Mouse (Mus musculus) thymus, adult 2 months (tissue): ENCODE data around the gene Brpf1. TPM values are rescaled to one million over a fixed set of nuclear protein-coding genes. Genes with fewer than 3 reads are reported as not detected.

Experiments used
- DNase-seq: peaks from one replicate; pipeline ENCODE4 v3.0.0; 2021
- H3K27ac ChIP-seq: fragments of 200-500 bp; 2 replicates; pipeline ENCODE4 v1.5.1; 2012; ENCODE audit warnings: low read length, control low read depth; ENCODE audit not compliant: control insufficient read depth, insufficient read depth
- H3K27me3 ChIP-seq: fragments of 200-500 bp; 2 replicates; pipeline ENCODE4 v1.6.1; 2012; ENCODE audit warnings: mild to moderate bottlenecking, low read length, moderate library complexity, mixed read lengths; ENCODE audit not compliant: control insufficient read depth, insufficient read depth
- H3K36me3 ChIP-seq: fragments of 200-500 bp; 2 replicates; pipeline ENCODE4 v1.6.1; 2012; ENCODE audit warnings: mild to moderate bottlenecking, low read length, moderate library complexity; ENCODE audit not compliant: control insufficient read depth, insufficient read depth
- H3K4me1 ChIP-seq: fragments of 200-500 bp; replicated peaks from 2 replicates; pipeline ENCODE4 v1.6.1; 2012; ENCODE audit warnings: low read length; ENCODE audit not compliant: control insufficient read depth, insufficient read depth
- H3K4me3 ChIP-seq: fragments of 200-500 bp; 2 replicates; pipeline ENCODE4 v1.5.1; 2012; ENCODE audit warnings: mild to moderate bottlenecking, low read length, control low read depth, moderate library complexity; ENCODE audit not compliant: control insufficient read depth, insufficient read depth
- CTCF ChIP-seq: fragments of 200-500 bp; IDR thresholded peaks from 2 replicates; pipeline ENCODE4 v1.5.1; 2012; ENCODE audit warnings: mild to moderate bottlenecking, control low read depth, low read length, moderate library complexity, borderline replicate concordance; ENCODE audit not compliant: control insufficient read depth, poor library complexity, insufficient read depth; ENCODE audit errors: extremely low read depth
- POLR2A ChIP-seq: fragments of 200-500 bp; IDR thresholded peaks from 2 replicates; pipeline ENCODE4 v1.6.1; 2012; ENCODE audit warnings: mild to moderate bottlenecking, low read length, control low read depth, moderate library complexity; ENCODE audit not compliant: control insufficient read depth, poor library complexity, insufficient read depth; ENCODE audit errors: extremely low read depth
- WGBS: fragments of 180-500 bp; shearing (Covaris S2); methylation state at CpG from one replicate; pipeline ENCODE4 v1.1.7; 2018; 5-methylcytosine and 5-hydroxymethylcytosine counted together
- polyA plus RNA-seq: library from polyadenylated mRNA; depleted of rRNA; stranded (reverse); fragments of >200 nt; gene quantifications from 2 replicates; pipeline ENCODE4 v1.2.3, GENCODE M21; 2012

Brpf1 gene
- polyA plus RNA-seq, 1 experiment: 66.2 TPM

DNA sequence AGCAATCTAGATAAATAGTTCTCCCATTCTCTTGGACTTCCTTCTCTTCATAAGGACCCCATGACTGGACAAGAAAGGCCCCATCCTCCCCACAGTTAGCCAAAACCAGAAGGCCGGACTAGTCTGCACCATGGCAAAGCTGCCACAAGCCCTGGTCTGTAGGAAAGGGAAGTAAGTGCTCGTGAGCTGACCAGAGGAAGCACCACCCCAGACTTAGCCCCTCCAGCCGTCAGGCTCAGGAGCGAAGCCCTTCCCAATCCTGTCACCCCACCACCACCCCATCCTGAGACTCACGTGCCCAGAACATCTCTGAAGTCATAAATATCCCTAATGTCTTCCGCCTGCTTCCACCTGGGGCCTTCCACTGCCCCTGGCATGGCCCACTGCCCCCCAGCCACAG, 34.6 kb downstream of the Brpf1 start:
- H3K36me3 ChIP-seq: no peaks in the 10 kb centered on the region
- DNase-seq: no peak
- peaks cover 4% of the 10 kb centered on the region; the same call in 1 of the 2 replicates for H3K4me1 ChIP-seq
- no peak for TF ChIP-seq CTCF
- no peak for TF ChIP-seq POLR2A
- H3K27me3 ChIP-seq: no peaks in the 10 kb centered on the region
- WGBS: 74% methylated on average over 6 of the region's 6 CpGs
- no peak overlapping the region for H3K27ac ChIP-seq
- no peak overlapping the region for H3K4me3 ChIP-seq

DNA sequence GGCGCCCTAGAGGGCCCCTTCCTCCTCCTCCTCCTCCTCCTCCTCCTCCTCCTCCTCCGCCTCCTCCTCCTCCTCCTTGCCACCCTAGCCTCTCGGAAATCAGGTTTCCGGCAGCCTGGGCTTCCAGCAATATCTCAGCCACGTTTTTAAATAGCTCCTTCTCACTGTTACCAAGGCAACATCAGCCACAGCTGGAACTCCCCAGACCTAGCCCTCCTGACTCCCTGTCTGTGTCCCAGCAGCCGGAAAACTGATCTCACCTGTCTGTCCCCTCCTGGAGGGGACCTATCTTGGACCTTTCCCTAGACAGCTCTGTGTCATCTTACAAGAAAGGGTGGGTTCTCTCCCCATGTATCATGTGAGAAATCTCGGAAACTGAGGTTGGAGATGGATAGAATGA, 35.4 kb downstream of the Brpf1 start:
- Histone ChIP-seq H3K4me1 (peaks cover 4% of the 10 kb centered on the region; the same call in 1 of the 2 replicates), H3K27ac (no peak overlapping the region), H3K36me3 (no peaks in the 10 kb centered on the region), H3K27me3 (no peaks in the 10 kb centered on the region), H3K4me3 (no peak overlapping the region)
- TF ChIP-seq POLR2A (no peak), CTCF (no peak)
- DNase-seq: no peak
- WGBS: 65% methylated on average over 4 of the region's 7 CpGs

DNA sequence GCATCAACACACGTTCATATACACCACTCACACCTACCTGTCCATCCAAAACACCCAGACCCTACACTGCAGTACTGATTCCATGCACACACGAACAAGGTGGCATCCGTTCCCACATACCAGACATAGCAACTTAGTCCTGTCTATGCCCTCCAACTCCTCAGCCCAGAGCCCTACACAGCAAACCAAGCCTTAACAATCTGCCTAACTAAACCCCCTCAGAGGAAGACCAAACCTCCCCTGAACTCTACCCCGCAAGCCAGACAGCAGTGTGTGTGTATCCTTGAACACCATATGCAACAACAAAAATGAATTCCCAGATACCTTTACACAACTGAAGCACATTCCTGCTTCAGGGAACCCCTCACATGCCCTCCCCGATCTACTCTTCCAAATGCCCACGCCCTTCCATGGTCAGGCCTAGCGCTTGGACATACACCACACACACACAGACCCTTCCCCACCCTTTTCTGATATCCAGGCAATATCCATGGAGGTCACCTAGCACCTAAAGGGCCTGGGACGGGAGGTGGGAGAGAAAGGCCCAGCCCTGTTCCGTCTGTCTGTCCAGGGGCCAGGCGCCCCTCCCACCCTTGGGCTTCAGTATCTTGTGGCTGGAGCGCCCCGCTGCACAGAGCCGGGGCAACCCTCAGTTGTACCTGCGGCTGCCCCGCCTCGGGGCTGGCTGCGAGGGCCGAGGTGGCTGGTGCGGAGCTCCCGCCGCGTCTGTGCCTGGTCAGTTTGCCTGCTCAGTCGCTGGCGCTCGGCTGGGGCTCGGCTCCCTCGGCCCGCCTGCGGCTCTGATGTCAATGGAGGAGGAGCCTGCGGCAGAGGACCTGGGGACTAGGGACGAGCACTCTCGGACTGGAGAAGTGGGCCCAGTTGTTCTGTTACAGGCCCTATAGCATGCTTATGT, 36.5 kb downstream of the Brpf1 start, which contains the start of gene Camk1:
TSS of gene Camk1 (minus strand) at position 808 of the 916 bp plus-strand sequence.
- peak within 1 kb of the TSS; percentile 5 for H3K4me3 ChIP-seq
- no peak within 1 kb of the TSS for H3K27ac ChIP-seq
- H3K4me1 ChIP-seq: peaks cover 4% of the 10 kb centered on the region; the same call in 1 of the 2 replicates
- WGBS: 22% methylated on average over 32 of the region's 32 CpGs
- no peaks in the 10 kb centered on the region for H3K27me3 ChIP-seq
- no peaks in the 10 kb centered on the region for H3K36me3 ChIP-seq
- no peak for DNase-seq
- TF ChIP-seq POLR2A (no peak), CTCF (no peak)

DNA sequence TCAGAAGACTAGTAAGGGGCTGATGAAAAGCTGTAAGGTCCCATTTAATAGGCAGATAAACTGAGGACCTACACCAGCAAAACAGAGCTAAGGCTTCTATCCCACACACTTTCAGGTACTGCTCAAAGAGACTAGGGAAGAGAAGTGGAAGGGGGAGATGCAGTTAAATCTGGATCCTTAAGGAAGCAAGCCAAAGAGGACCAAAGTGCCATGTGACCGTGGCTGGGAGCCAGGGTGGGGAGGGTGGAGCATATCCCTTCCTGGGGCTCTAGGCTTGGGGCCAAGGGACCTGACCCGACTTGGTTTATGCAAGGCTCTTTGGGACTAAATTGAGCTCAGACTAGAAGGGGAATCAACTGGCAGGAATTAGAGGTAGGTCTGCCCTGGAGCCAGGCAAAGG, 37.4 kb downstream of the Brpf1 start:
- peaks cover 4% of the 10 kb centered on the region; the same call in 1 of the 2 replicates for H3K4me1 ChIP-seq
- no peak overlapping the region for H3K4me3 ChIP-seq
- no peak for TF ChIP-seq CTCF
- no peak for TF ChIP-seq POLR2A
- H3K27ac ChIP-seq: no peak overlapping the region
- no peaks in the 10 kb centered on the region for H3K27me3 ChIP-seq
- WGBS: 55% methylated on average over 2 of the region's 2 CpGs
- no peak for DNase-seq
- no peaks in the 10 kb centered on the region for H3K36me3 ChIP-seq

DNA sequence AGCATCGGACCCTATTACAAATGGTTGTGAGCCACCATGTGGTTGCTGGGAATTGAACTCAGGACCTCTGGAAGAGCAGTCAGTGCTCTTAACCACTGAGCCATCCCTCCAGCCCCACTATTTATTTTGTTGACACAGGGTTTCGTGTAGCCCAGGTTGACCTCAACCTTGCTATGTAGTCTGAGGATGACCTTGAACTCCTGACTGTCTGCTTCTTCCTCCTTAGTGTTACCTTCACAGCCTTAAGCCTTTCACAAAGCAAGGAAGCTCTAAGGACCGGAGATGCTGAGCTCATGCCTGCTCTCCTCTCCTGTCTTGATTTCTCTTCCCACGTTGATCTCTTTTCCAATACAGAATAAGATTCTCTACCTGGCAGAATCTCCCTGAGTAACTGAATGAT, 40.0 kb downstream of the Brpf1 start:
- H3K36me3 ChIP-seq: no peaks in the 10 kb centered on the region
- H3K27me3 ChIP-seq: no peaks in the 10 kb centered on the region
- no peak overlapping the region for H3K4me3 ChIP-seq
- peaks cover 4% of the 10 kb centered on the region; the same call in 1 of the 2 replicates for H3K4me1 ChIP-seq
- DNase-seq: no peak
- no peak overlapping the region for H3K27ac ChIP-seq
- 94% methylated on average over 4 of the region's 4 CpGs for WGBS
- TF ChIP-seq CTCF: no peak

DNA sequence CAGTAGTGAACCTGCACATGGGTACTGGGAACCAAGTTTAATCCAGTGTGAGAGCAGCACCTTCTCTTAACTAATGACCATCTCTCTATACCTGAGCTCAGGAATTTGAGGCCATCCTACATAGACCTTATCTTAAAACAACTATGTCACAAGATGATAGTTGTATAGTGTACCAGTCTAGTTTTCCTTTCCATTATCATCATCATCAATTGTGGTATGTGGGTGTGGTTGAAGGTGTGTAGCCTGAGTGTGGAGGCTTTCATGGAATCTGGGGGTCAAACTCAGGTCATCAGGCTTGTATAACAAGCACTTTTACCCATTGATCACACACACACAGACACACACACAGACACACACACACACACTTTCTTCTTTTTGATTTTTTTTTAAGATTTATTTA, 43.6 kb downstream of the Brpf1 start:
- no peak overlapping the region for H3K4me3 ChIP-seq
- no peak overlapping the region for H3K27ac ChIP-seq
- no peaks in the 10 kb centered on the region for H3K27me3 ChIP-seq
- H3K4me1 ChIP-seq: no peaks in the 10 kb centered on the region
- DNase-seq: no peak
- TF ChIP-seq POLR2A: no peak
- TF ChIP-seq CTCF: no peak
- H3K36me3 ChIP-seq: no peaks in the 10 kb centered on the region
